Mouse (Mus musculus) ES-E14 (cell line): ENCODE results near the gene Isca1.

Source experiments
- CHD2 ChIP-seq: IDR thresholded peaks from 2 replicates; pipeline ENCODE4 v1.6.1; 2014; ENCODE audit warnings: mild to moderate bottlenecking, low read depth, low read length, inconsistent platforms
- ZC3H11A ChIP-seq: IDR thresholded peaks from 2 replicates; pipeline ENCODE4 v1.6.1; 2012; ENCODE audit warnings: low read depth, mild to moderate bottlenecking, inconsistent platforms, low read length, borderline replicate concordance
- ZNF384 ChIP-seq: IDR thresholded peaks from 2 replicates; pipeline ENCODE4 v1.6.1; 2012; ENCODE audit warnings: low read depth, low read length, inconsistent platforms

DNA sequence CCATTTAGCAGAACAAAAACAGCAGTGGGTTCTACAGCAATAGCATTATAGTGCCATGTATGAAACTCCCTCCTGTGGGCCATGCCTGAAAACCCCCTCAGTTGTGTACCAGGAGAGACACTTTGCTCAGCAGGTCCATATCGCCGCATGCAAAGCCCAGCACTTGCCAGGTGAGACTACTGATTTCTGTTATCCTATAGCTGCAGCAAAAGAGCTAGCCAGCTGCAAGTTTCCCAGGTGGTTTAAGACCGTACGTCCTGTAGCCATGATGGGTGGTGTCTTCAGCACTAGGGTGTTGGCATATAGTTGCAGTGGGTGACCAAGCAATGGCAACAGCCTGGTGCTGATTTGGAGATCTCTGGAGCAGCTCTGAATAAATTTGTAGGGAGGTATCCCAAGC, 30.2 kb downstream of the Isca1 start:
- TF ChIP-seq ZNF384 (no peak), ZC3H11A (no peak), CHD2 (no peak)
